Mouse (Mus musculus) gastrocnemius, postnatal 14 days (tissue): Measurements from ENCODE around the gene Gm14685. TPM values are rescaled to one million over a fixed set of nuclear protein-coding genes. Genes with fewer than 3 reads are reported as not detected.
"Not testable (repeated sequence)": the region's sequence is repeated elsewhere in the genome, so short reads cannot be mapped to it uniquely, and the experiment has no call there.

ENCODE experiments used
- DNase-seq: peaks from one replicate; pipeline ENCODE4 v3.0.0; 2021; ENCODE audit warnings: mixed read lengths
- intact Hi-C: fragments of 180-260 bp; cut with DNase I; formaldehyde crosslinking; loops from one replicate; pipeline ENCODE4 v1.15.1; 2025; ENCODE audit warnings: low total_unique reads
- long read RNA-seq, 2 experiments: library from polyadenylated mRNA; stranded (forward); transcript quantifications; one replicate each; pipeline ENCODE4 v2.0.0; 2021
- total RNA-seq, 2 experiments: library from RNA; stranded (reverse); gene quantifications; 2 replicates each; pipeline ENCODE4 v1.2.3; 2021

Gm14685 gene
- not detected for total RNA-seq
- long read RNA-seq, experiment 1: 0 reads
- long read RNA-seq, experiment 2: 0 reads

DNA sequence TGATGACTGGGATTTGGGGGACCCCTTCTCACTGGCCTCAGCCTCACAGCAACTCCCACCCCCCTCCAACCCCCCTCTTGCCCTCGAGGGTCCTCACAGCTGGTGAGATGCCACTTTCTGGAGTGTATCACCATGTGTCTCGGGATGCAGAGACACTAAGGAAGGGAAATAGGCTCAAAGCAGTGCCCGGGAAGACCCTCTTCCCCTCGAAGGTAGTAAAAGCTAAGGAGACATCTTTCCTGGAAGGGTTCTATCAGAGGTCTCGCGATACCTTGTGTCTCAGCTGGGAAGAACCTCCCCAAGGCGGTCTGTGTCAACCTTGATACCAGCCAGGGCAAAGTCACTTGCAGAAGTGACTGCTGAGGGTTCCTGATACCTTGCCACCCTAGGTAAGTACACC, at the start of gene Gm14685:
TSS of gene Gm14685 (plus strand) at position 301 of the 400 bp plus-strand sequence.
- DNase-seq, intact Hi-C loops: not testable (repeated sequence)

DNA sequence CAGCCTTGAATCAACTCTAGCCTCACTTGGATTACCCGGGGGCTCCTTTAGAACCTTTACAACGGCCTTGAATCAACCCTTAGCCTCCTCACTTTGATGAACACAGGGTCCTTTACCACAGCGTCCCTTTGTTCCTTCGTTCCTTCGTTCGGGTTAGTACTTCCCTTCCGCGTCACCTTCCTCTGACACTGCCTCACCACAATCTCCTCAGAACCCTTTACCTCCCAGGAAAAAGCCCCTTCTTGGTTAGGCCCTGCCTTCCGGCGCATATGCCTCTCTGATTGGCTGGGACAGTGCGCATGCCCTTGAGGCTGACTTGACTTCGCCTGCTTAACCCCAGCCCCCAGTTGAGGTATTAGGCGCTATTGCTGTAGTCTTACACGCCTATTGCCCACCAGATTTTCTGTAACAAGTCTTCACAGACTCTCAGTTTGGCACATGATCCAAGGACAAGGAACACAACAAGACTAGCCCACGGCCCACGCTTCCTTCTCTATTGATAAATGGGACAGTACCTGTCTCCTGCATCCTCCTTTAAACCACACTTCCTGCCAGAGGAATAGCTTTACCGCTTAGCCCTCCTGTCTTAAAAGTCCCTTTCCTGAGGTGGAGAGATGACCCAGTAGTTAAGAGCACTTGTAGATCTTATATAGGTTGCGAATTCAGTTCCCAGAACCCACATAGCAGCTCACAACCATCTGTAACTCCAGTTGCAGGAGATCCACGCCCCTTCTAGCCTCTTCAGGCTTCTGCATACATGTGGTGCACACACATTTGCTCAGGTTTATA, 34.4 kb upstream of the Gm14685 start, which contains the start of gene Xlr4a:
TSS of gene Xlr4a (minus strand) at position 212 of the 789 bp plus-strand sequence.
- DNase-seq, intact Hi-C loops: not testable (repeated sequence)

DNA sequence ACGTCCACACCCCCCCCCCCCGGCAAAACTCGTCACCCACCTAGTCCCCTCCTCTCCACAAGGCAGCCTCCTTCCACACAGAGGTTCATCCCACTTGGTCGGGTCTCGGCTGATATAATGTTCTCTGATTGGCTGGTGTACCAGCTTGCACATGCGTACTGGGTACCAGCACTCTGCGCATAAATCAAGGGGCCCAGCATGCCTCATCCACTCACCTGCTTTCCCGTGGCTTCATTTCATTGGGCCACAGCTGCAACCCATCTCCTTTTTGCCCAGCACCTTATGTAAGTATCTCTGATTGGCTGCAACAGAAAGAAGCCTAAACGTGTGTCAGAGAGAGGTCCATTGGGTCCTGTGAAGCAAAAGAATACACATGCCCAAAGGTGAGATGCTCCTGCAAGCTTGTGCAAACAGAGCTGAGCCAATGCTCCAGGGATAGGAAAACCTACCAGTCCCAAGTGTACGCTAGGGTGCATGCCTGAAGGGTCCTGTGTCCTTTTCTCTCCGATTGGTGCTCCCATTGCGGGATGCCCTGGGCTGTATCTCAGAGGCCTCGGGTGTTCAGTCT, 19.8 kb upstream of the Gm14685 start, which contains the start of gene Xlr3a:
TSS of gene Xlr3a (minus strand) at position 155 of the 568 bp plus-strand sequence.
- intact Hi-C loops, DNase-seq: not testable (repeated sequence)

DNA sequence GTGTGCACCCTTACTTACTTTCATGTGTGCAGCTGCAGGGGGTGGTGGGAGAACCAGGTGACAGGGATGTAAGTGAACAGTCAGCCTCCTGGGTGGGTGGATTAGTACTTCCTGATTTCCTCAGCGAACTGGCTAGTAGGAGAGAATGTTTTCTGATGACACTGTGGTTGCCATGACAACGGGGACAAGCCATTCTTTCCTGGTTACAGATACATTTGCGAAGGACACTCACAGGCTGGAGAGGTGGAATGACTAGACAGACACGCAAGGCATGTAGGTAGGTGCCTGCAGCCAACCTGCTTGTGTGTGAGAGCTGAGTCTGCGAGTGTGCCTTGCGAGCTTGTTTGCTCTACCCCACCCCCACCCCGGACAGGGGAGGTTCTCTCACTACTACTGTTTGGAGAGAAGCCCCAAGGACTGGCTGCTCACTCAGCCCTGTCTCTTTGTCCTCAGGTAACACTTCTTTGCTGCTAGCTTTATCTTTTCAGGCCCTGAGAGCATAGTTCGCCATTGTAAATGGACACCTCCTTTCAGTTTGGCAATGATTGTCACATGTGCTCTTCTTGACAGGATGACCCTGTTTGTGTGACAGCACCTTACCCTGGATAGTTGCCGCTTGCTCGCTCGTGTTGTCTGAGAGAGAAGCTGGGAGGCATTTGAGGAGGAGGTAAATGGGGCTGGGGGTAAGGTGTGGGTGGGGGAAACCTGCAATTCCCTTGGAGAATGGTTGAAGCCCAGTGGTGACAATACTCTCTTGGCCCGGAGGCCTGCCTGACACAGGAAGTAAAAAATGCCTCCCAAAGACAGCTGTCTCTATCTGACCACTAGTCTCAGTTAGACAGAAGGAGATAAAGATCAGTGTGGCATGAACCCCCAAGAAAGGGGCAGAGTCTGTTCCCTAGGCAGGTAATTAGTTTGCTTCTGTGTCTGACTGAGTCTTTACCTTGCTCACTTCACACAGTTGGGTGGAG, 6.3 kb downstream of the Gm14685 start:
- DNase-seq, intact Hi-C loops: not testable (repeated sequence)

DNA sequence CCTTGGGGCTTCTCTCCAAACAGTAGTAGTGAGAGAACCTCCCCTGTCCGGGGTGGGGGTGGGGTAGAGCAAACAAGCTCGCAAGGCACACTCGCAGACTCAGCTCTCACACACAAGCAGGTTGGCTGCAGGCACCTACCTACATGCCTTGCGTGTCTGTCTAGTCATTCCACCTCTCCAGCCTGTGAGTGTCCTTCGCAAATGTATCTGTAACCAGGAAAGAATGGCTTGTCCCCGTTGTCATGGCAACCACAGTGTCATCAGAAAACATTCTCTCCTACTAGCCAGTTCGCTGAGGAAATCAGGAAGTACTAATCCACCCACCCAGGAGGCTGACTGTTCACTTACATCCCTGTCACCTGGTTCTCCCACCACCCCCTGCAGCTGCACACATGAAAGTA, 26.4 kb downstream of the Gm14685 start:
- DNase-seq, intact Hi-C loops: not testable (repeated sequence)

DNA sequence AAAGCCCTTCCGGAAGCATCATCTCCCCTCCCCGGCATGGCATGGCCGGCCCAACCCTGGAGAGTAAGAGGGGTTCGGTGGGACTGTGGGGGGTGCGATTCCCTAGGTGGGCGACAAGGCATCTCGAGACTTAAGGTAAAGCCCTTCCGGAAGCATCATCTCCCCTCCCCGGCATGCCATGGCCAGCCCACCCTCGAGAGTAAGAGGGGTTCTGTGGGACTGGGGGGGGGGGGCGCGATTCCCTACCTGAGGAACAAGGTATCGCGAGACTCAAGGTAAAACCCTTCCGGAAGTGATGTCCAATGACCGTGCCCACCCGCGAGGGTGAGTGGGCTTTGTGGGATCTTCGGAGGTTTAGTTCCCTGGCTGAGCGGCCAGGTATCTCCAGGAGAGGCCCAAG, 31.6 kb downstream of the Gm14685 start, which contains the start of gene Xlr5b:
TSS of gene Xlr5b (plus strand) at position 301 of the 400 bp plus-strand sequence.
- DNase-seq, intact Hi-C loops: not testable (repeated sequence)

DNA sequence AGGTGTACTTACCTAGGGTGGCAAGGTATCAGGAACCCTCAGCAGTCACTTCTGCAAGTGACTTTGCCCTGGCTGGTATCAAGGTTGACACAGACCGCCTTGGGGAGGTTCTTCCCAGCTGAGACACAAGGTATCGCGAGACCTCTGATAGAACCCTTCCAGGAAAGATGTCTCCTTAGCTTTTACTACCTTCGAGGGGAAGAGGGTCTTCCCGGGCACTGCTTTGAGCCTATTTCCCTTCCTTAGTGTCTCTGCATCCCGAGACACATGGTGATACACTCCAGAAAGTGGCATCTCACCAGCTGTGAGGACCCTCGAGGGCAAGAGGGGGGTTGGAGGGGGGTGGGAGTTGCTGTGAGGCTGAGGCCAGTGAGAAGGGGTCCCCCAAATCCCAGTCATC, 32.5 kb downstream of the Gm14685 start, which contains the start of gene DXBay18:
TSS of gene DXBay18 (minus strand) at position 101 of the 400 bp plus-strand sequence.
- DNase-seq, intact Hi-C loops: not testable (repeated sequence)

DNA sequence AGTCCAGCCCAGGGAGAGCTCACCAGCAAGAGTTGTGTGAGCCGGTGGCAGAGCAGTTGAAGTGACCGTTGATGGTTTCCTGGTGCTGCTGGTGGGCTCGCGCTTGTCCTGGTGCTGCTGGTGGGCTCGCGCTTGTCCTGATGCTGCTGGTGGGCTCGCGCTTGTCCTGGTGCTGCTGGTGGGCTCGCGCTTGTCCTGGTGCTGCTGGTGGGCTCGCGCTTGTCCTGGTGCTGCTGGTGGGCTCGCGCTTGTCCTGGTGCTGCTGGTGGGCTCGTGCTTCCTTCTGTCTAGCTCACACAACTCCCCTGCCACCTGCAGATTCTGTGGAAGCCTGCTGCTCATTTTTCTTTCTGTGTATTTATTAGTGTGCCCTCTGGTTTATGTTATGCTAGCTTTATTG, 60.0 kb downstream of the Gm14685 start, which contains the start of gene Spin2d:
TSS of gene Spin2d (minus strand) at position 101 of the 400 bp plus-strand sequence.
- DNase-seq, intact Hi-C loops: not testable (repeated sequence)

Other genes with a start within 250 kb of the Gm14685 start
- gene Cetn2, start 198.6 kb upstream of the Gm14685 start, total RNA-seq: 10 to 100 TPM; 22.7 to 25.5 TPM
- gene Nsdhl, start 198.5 kb upstream of the Gm14685 start, total RNA-seq: 1 to 10 TPM; 5.5 to 8.1 TPM
- 1 to 10 TPM; 5.5 to 8.7 TPM for gene Zfp185, start 129.7 kb upstream of the Gm14685 start, total RNA-seq
- not detected for gene Pnma5, start 79.9 kb upstream of the Gm14685 start, total RNA-seq
- not detected for gene Pnma3, start 52.3 kb upstream of the Gm14685 start, total RNA-seq
- gene Xlr4a, start 34.6 kb upstream of the Gm14685 start, total RNA-seq: under 1 TPM in 1 of 2 experiments, not detected in 1; 0.82 TPM
- gene Xlr3a, start 20.0 kb upstream of the Gm14685 start, total RNA-seq: under 1 TPM; 0.38 to 0.68 TPM
- gene Xlr5b, start 31.7 kb downstream of the Gm14685 start, total RNA-seq: not detected
- gene DXBay18, start 32.4 kb downstream of the Gm14685 start, total RNA-seq: not detected
- not detected for gene Spin2d, start 59.9 kb downstream of the Gm14685 start, total RNA-seq
- 1 to 10 TPM; 2.7 to 4.8 TPM for gene Xlr3b, start 75.2 kb downstream of the Gm14685 start, total RNA-seq
- gene Xlr4b, start 97.3 kb downstream of the Gm14685 start, total RNA-seq: not detected
- gene F8a, start 111.2 kb downstream of the Gm14685 start, total RNA-seq: 1 to 10 TPM; 7.2 to 8.6 TPM
- not detected for gene Xlr4c, start 126.1 kb downstream of the Gm14685 start, total RNA-seq
- gene Xlr3c, start 148.3 kb downstream of the Gm14685 start, total RNA-seq: under 1 TPM in 1 of 2 experiments, not detected in 1; 0.31 TPM
- not detected for gene Xlr5a, start 175.9 kb downstream of the Gm14685 start, total RNA-seq
- gene Xlr5c, start 175.9 kb downstream of the Gm14685 start, total RNA-seq: not detected
- not detected for gene Gm45015, start 219.8 kb downstream of the Gm14685 start, total RNA-seq
- gene Zfp275, start 225.6 kb downstream of the Gm14685 start, total RNA-seq: 1 to 10 TPM; 5.5 to 6.1 TPM